Mouse (Mus musculus): ENCODE results near the gene Tnr.
A peak's percentile ranks its signal among the peaks of the same experiment; 100 is the strongest.

Tnr gene

DNA sequence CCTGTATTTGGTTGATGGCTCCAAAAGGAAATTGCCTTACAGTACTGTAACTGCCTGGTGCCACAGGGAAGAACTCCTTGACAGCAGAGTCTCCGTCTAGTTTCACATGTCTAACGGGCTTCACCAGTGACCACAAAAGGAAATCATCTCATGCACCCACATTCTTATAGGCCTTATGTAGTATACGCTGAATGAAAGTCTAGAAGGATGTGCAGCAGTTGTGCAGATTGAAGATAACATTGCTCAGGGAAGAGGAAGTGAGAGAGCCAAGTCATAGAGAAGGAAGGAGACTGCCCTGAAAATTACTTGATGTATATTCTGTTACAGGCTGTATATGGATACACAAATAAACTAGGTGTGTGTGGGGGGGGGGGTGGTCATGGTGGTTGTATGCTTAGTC, 211.5 kb downstream of the Tnr start:
- DNase-seq: no peak

DNA sequence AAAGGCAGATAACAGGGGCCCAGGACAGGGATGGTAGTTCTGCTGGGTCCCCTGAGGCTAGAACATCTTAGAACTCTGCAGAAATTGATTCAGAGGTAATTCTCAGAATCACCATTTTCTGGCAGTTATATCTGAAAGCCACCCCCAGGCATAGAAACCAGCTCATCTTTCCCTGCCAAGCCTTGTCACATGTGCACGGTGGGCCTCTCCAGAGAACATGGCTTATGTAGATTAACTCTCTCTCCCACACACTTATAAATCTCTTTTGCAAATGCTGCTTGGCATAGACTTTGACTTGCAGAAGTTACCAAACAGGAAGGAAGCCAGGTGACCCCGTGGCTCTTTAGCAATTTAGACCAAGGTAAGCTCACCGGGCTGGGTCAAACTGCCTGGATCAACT, 215.9 kb downstream of the Tnr start:
- DNase-seq: no peak

DNA sequence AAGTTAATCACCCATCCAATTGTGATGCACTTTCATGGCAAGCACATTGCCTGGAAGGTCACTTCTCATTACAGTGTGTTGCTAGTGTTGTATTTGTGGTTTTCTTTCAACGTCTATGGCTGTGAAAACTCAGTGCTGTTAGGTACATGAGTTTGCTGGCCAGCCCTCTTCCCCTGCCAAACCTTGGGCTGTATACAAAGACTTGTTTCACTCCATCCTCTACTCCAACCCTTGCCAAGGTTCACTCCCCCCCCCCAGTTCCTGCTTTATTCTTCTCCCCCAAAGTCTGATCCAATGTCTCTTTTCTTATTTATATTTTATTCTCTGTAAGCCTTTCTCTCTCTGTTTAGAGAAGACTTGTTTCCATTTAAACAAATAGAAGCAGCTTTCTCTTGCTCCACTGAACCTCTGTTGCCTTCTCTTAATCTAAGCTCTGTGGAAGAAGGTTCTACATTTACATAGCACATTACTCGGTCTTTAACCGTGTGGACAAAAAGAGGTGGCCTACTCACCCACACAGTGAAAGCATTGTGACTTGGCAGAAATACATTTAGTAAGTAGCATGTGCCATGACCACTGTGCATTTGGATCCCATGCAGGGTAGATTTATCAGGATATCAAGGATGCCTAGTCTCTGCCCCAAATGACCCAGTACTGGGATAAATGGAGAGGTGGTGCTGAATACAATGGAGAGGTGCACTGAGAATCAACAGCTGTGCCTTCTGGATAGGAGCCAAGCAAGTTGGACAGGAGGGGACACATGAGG, 217.9 kb downstream of the Tnr start:
- DNase-seq: no peak

DNA sequence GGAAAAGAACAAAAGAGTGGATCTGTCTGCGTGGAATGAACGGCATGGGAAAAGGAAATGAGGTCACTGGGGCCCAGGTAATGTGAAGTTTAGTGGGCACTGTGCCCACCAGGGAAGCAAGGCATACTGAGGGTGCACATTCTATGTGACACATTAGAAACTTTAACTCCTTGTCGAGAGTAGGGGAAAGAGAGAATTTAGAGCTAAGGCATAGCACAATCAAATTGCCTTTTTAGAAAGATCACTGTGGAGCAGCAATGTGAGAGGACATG, 218.4 kb downstream of the Tnr start:
- no peak for DNase-seq

DNA sequence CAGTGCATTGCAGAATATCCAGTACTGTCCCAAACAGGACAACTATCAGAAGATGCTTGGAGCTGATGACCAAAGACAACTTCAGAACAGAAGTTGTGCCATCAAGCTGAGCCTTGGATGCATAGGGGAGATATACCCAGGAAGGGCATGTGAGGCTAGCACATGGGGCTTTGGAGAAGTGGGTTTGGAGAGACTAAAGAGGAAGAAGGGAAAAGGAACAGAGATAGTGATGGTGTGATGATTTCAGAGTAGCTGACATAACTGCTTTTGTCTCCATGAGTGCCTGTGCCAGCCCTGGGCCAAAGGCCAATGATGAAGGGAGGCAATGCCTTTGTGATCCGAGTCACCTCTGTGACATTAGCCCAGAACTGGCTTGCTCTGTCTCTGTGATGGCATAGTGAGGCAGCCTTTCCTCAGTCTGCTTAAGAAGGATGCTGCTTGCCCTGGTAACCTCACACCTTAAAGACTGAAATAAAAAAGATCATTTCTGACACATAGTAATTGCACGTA, 220.2 kb downstream of the Tnr start:
- no peak for DNase-seq

DNA sequence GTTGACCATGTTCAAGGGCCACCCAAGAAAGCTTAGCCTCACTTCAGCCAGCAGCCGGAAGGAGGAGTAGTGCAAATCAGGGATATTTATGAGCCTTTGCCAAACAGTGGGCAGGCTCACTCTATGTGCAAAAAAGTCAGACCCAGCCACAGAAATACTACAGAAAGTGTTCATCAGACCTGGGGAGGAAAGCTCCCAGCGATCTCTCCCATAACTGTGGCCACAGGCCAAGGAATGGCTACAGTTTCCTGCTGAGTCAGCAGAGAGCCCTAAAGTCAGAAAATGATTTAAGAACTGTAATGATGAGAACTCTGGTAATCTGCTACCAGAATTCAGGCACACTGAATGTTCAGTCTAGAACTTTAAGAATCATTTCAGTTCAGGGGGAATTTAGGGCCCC, 221.7 kb downstream of the Tnr start:
- no peak for DNase-seq

DNA sequence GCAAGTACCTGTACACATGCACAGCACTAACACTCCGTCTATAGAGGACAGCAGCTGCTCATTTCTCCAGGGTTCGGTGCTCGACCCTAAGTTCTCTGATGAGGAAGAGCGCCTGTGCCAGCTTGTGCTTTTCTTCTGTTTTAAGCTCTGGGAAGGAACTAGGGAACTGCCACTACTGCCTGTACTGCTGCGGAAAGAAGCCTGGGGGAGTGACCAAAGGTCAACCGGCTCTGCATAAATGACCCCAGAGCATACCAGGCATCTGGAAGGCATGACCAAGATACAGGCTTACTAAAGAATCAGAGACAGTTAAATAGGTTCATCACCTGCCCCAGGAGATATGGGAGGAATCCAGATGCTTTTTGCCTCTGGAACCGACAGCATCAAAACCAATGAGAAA, 224.4 kb downstream of the Tnr start:
- no peak for DNase-seq

DNA sequence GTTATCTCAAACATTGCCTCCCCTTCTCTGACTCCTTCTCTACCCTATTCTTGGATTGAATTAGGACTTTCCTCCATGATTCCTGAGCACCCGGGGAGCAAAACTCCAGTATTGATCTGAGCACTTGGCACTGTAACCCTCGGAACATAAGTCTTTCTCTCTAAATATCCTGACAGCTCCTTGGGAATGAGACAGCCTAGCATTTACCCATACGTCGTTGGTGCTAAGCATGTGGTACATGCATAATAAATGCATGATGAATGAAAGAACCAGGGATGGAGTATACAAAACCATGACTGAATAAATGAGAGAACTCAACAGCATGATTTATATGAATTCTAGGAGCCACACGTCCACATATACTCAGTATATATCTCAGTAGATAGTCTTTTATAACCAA, 226.8 kb downstream of the Tnr start:
- DNase-seq: no peak

DNA sequence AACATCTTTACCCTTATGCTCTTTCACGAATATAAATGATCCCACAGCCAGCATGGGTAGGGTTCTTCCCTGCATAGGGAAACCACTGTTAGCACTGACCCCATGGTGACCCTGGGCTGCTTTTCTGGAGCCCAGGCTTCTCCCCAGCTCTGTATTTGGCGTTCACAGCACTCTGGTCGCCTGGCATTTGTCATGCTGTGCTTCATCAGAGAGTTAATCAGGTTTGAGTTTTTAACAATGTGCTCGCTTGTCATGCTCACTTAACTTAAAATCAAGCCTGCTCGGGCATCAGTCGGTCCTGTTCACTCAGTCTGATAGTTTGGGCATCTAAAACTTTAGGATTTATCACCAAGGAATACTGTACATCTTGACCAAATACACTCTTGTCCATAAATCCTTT, 227.3 kb downstream of the Tnr start:
- no peak for DNase-seq

DNA sequence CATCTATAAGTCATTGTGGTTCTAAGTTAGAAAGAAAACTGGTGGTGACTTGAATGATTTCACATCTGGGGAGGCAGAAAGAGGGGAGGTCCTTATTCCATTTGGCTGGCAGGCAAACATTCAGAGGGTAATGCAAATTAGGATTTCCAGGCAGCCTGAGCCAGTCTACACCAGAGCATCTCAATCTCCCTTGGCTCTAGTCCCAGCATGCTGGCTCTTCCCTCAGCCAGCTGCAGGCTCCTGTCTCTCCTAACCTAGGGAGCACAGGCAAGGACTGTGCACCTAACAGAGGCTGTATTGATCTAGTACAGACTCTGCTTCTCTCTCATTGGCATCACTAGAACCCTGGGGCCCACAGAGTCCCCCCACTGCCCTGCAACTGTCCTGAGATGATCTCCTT, 237.4 kb downstream of the Tnr start:
- DNase-seq: no peak

DNA sequence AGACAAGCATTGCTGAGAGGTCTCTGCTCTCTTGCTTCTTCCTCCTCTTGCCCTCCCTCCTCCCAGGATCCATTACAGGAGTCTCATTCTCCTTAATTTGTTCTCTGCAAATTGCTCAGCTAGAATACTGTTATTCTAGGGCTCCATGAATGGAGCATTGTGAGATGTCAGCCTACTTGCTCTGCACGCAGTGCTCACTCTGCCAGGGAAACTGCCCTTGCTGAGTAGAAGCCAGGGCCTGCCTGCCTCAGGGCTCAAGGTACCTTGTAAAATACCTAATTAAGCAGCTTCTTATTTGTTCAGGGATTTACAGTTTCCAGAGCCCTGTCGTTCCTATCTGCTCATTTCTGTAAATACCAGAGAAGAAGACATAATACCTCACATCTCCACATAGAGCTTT, 240.3 kb downstream of the Tnr start:
- DNase-seq: no peak

DNA sequence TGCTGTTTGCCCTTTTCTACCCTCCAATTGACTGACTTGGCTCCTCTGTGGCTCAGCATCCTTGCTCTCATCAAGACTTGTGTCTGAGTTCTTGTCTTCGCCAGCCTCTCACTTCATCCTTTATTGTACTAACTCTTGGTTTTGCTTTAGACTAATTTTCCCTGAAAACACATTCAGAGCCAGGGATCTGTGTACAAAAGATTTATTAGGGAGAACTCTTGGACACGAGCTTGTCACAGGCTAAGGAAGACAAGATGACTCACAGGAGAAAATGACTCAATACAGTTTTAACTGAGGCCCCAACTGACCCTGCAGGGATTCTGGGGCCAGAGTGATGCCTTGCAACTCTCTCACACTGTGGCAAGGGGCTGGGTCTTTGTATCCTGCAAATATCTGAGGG, 241.3 kb downstream of the Tnr start:
- DNase-seq: no peak

DNA sequence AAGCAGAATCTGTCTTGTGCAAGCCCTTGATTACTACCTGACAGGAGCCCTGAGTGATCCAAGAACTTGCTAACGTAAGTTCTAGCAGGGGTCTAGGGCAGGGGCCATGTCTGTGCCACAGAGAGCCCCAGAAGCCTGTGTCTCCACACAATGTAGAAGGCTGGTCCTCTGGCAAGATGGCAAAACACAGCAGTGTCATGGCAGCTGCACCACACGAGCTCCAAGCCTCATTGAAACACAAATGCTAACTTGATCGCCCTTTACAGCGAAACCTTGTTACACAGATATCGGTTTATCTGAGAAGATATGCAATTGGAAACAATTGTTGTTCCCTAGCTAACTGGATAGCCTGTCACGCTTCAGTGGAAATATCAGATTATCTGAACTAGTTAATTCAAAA, 246.4 kb downstream of the Tnr start:
- DNase-seq: no peak

DNA sequence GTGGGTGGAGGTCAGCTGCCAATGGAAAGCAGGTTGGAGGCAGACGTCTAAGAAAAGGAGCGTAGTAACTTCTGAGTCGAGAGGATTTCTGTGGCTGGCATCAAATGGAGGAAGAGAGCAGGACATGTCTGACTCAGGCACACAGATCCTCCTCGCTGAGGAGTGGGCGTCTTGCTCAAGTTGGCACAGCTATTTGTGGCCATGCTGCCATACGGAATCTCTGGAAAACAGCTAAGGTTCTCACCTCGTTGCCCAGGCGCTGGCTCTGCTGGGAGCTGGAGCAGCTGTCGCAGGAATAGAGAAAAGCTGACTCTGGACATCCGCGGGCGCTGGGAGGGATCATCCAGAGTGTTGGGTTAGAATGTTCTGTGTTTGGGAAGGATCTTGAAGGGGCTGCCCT, 250.1 kb downstream of the Tnr start:
- peak; percentile 5 for DNase-seq

DNA sequence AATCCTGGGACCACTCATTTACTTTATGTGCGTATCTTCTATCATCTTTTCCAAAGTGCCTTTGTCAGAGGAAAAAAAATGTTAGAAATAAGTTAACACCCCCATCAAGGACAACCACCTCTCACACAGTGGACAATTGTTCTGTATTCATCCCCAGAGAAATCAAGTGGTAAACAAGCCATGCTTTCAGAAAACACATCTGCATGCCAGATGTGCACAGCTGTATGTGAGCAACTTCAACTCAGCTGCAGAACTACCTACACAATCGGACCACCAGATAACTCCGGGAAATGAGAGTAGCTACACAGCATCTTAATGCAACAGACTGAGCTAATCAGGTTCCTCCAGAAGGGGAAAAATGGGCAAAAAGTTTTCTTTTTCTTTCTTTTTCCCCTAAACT, 251.6 kb downstream of the Tnr start:
- no peak for DNase-seq

DNA sequence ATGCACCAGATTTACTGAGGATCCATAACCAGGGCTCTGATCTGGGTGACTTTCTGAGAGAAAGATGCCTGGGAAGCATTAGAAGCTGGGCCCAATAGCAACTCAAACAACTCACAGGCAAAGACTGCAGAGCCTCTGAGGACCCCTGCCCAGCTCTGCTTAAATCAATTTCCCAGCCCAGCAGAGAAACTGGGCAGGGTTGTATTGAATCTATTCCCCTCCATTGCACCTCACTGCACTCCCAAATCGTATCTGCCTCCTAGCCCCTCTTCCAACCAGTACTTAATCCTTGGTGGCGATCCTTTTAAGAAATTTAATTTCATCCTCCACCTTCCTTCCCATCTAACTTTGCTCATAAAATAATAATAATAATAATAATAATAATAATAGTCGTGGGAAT, 253.5 kb downstream of the Tnr start:
- no peak for DNase-seq

DNA sequence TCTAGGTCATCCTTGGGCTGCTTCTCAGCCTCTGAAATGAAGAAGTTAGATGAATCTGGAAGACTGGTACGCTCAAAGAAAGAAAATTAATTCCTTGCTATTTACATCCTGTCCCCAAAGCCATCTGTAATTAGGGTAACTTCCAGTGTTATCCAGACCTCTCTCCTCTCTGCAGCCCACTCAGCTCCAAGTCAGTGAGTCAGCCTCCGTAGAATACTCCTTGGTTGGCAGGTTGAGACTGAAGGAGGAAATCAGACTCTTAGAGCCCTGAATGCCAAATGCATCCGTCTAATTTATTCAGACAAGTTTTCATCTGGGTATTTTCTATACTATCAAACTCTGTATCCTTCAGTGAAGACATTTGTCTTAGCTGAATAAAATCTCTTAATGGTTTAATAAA, 255.9 kb downstream of the Tnr start:
- no peak for DNase-seq

DNA sequence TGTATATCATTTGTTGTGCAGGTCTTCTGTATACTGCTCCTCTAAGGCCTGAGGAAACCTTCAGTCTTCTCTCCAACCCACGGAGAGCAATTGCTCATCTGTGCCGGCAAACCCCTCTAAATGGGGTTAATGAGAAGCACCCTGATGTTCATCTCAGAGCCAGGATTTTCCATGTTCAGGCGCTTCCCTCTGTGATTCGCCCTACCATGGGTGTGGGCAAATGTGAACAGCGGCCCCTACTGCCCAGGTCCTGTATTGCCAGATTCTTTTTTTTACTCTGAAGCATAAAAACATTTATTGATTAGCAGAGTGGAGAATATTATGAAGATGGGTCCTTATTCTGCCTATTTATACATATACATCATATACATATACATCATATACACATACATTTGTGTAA, 260.3 kb downstream of the Tnr start:
- DNase-seq: peak; percentile 28

DNA sequence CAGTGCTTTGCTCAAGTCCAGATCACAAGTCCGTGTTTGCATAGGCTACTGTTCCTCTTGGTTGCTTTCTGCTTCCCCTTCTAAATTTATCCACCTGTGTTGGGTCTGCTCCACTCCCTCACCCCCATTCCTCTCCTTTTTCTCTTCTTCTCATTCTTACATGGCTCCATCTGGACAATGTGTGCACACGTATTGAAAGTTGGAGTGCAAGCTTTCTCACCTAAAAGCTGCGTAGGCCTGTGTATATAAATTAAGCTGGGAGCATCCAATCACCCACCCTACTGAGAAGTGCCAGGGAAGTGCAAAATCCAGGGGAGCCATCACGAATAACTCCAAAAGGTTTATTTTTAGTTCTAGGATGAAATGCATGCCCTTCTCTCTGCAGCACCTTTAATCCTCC, 264.7 kb downstream of the Tnr start:
- no peak for DNase-seq

DNA sequence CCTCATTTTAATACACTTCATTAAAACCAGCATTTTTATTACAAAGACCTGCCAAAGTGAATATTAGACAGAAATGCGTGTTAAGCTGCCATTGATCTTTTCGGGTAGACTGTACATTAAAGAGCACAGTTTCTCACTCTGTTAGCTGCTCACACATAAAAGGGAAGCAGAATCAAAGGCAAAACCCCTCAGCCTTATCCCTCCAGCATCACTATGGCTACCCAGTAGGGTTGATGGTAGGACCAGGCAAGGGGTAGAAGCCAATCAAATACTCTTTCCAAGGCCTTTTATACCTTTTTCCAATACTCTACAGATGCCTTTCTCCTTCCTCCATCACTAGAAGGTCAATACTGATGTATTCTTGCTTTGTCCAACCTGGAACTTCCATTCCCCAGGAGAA, 269.0 kb downstream of the Tnr start:
- no peak for DNase-seq

DNA sequence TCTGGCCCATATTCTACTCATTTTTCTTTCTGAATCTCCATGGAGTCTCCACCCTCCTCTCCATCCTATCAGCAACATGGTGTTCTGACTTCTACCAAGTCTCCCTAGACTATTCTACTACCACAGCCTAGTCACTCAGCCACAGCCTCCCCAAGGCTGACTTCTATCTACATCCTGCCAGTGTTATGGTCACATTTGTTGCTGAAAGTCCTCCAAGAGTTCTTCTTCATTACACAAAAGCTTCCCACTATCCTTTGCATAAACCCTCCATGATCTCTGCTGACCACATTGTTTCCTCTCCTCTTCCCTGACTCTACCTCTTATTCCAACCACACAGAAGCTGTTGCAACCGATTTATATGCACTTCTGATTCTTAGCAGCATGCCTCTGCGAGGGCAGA, 272.5 kb downstream of the Tnr start:
- DNase-seq: no peak

DNA sequence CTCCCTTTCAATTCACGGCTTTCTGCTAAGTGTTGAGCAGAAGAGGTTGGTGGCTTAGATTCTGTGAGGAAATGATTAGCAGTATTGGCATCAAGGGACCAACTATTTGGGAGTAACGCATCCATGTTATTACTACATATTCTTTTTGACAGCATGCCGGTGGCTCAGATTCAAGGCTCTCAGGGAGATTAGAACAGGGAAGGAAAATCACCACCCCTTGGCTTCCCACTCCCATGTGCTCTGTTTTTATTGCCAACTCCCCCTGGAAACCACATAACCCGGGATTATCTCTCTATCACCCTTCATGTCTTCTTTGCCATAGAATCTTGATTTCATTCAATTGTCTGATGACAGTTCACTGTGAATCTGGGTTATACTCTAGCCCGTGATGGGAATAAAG, 276.8 kb downstream of the Tnr start:
- no peak for DNase-seq

DNA sequence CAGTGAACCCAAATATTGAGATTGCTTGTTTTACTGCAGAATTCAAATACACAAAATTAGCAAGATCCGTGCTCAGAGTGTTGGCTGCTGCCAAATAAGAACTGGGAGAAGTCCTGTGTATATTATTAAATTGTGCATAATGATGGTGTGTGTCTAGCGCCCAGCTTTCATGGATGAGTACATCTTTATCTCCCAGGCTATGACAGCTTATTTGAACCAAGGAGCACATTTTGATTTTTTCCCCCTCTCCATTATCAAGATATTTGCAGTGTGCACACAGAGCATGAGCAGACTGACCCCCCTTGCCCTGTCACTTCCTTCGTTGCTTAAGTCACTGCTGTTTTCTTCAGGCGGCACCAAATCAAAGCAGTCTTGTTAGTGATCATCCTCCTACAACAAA, 278.2 kb downstream of the Tnr start:
- peak; percentile 18 for DNase-seq

DNA sequence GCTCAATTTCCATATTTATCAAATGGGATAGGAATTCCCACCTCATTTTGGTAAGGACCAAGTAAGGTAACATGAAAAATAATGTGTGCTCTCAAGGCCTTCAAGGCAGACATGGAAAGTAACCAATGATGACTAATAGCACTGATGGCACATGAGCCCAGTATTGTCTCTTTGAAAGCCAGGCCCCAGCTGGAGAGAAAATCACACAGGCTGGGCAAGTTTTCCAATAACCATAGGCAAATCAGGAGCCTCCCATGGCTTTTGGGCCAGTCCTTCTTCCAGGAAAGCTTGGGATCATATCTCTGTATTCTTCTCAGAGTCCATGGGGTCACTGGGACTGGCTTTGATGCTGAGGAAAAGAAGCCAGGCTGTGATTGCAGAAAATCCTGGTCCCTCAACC, 280.1 kb downstream of the Tnr start:
- DNase-seq: no peak

DNA sequence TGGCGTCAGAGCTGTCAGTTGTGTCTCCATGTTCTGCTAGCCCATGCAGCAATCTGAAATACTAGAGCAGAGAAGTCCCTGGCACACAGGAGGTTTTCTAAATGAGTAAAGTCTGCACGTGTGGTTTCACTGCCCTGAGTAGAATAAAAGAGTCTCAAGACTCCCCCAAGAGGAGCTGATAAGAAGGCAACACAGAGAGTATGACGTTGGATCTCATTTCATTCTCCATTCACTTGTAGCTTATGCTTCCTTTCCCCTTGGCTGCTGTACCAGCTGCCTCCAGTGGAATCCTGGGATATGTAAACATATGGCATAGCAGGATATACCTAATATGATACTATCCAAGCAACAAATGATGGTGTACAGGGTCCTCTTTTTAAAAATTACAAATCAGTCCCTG, 285.9 kb downstream of the Tnr start:
- DNase-seq: no peak

DNA sequence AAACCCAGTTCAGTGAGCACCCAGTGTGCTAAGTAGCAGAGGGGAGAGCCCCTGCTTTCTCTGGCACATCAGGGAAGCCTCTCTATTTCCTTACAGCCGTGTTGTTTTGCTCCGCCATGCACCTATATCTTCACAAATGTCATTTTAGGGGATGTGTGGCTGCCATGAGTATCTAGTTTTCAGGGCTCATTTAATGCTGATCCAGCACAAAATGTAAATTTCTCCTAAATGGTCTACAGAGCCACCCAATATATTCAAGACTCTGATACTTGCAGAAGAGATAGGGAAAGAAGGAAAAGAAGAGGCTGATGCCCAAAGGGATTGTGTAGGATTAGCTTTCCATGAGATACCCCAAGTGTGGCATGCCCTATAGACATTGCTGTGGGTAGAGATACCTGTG, 288.2 kb downstream of the Tnr start:
- no peak for DNase-seq
